Mouse (Mus musculus) heart, adult 8-10 months (tissue): ENCODE results near the gene Gja4. TPM values are rescaled to one million over a fixed set of nuclear protein-coding genes. Genes with fewer than 3 reads are reported as not detected.

Experiments
- DNase-seq: peaks from one replicate; pipeline ENCODE4 v3.0.0; 2022; ENCODE audit warnings: low spot score
- total RNA-seq, 4 experiments: library from RNA; stranded (reverse); gene quantifications; 2 replicates each; pipeline ENCODE4 v1.2.4; 2022

The Gja4 gene
- 10 to 100 TPM in 2 of 4 experiments, 1 to 10 TPM in 2; 7.5 to 10.8 (median 9.1) TPM for total RNA-seq

- DNase-seq = peak; percentile 85
Observed at GRCm38 (mm10) chr4:127313861-127314260, at the start of gene Gja4. Gene Gja4 (minus strand): TSS chr4:127314039.

GRCm38 (mm10) chr4:127363331-127363730, 49.5 kb upstream of the Gja4 start:
- DNase-seq = no peak

- DNase-seq = no peak
Observed at GRCm38 (mm10) chr4:127362520-127362919, 48.7 kb upstream of the Gja4 start.

- no peak for DNase-seq
Observed at GRCm38 (mm10) chr4:127358018-127358417, 44.2 kb upstream of the Gja4 start, which contains the start of gene Gjb5. Gene Gjb5 (minus strand): TSS chr4:127358181.

- DNase-seq = no peak
Observed at GRCm38 (mm10) chr4:127354506-127355485, 41.0 kb upstream of the Gja4 start.

GRCm38 (mm10) chr4:127353951-127354438, 40.2 kb upstream of the Gja4 start, which contains the start of gene Gjb4:
Gene Gjb4 (minus strand): TSS chr4:127354081.
- no peak for DNase-seq

- DNase-seq = no peak
Observed at GRCm38 (mm10) chr4:127352594-127352993, 38.8 kb upstream of the Gja4 start.

GRCm38 (mm10) chr4:127349560-127350300, 35.9 kb upstream of the Gja4 start:
- DNase-seq = no peak

GRCm38 (mm10) chr4:127345000-127345399, 31.2 kb upstream of the Gja4 start:
- no peak for DNase-seq

- no peak for DNase-seq
Observed at GRCm38 (mm10) chr4:127341372-127341771, 27.5 kb upstream of the Gja4 start.

GRCm38 (mm10) chr4:127337668-127338067, 23.8 kb upstream of the Gja4 start:
- no peak for DNase-seq

- DNase-seq = no peak
Observed at GRCm38 (mm10) chr4:127334870-127335504, 21.1 kb upstream of the Gja4 start.

- DNase-seq = no peak
Observed at GRCm38 (mm10) chr4:127331171-127331570, 17.3 kb upstream of the Gja4 start.

- no peak for DNase-seq
Observed at GRCm38 (mm10) chr4:127330181-127331100, 16.6 kb upstream of the Gja4 start, which contains the start of gene Gjb3. Gene Gjb3 (minus strand): TSS chr4:127330844.

GRCm38 (mm10) chr4:127329751-127330150, 15.9 kb upstream of the Gja4 start:
- DNase-seq = no peak

- DNase-seq = no peak
Observed at GRCm38 (mm10) chr4:127329046-127329445, 15.2 kb upstream of the Gja4 start.

GRCm38 (mm10) chr4:127328378-127328777, 14.5 kb upstream of the Gja4 start:
- no peak for DNase-seq

GRCm38 (mm10) chr4:127327749-127328148, 13.9 kb upstream of the Gja4 start:
- no peak for DNase-seq

- no peak for DNase-seq
Observed at GRCm38 (mm10) chr4:127327258-127327657, 13.4 kb upstream of the Gja4 start.

- DNase-seq = no peak
Observed at GRCm38 (mm10) chr4:127325276-127325675, 11.4 kb upstream of the Gja4 start.
